Mouse (Mus musculus): ENCODE measurements around the gene D930048N14Rik.

Gene D930048N14Rik

GRCm38 (mm10) chr11:51703379-51703998 is 52.7 kb downstream of the D930048N14Rik start:
- peak; percentile 76 for DNase-seq (ENCODE audit: low read depth)

DNA sequence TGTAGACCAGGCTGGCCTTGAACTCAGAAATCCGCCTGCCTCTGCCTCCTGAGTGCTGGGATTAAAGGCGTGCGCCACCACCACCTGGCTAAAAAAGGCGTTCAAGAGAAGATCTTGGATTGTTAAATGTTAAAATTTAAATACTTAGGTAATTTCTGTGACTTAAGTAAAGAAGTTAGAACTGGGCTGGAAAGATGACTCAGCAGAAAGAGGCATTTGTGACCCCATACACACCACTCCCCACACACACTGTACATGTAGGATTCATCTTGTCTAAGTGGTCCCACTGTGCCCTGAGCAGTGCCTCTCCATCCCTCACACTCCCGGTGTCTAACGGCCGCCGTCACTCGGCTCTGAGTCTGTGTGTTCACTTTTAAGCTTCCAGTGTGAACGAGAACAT is 55.7 kb downstream of the D930048N14Rik start:
- DNase-seq (ENCODE audit: low read depth) = no peak

- DNase-seq (ENCODE audit: low read depth) = no peak
These were observed 56.3 kb downstream of the D930048N14Rik start for GRCm38 (mm10) chr11:51707080-51707479.
